Mouse (Mus musculus) urinary bladder, postnatal 10 days (tissue): ENCODE measurements around the gene Aak1.
A peak's percentile ranks its signal among the peaks of the same experiment; 100 is the strongest.
"Not testable (repeated sequence)": the region's sequence is repeated elsewhere in the genome, so short reads cannot be mapped to it uniquely, and the experiment has no call there.

ENCODE experiments used
- DNase-seq: peaks from one replicate; pipeline ENCODE4 v3.0.0; 2022; ENCODE audit warnings: low spot score

The Aak1 gene

DNA sequence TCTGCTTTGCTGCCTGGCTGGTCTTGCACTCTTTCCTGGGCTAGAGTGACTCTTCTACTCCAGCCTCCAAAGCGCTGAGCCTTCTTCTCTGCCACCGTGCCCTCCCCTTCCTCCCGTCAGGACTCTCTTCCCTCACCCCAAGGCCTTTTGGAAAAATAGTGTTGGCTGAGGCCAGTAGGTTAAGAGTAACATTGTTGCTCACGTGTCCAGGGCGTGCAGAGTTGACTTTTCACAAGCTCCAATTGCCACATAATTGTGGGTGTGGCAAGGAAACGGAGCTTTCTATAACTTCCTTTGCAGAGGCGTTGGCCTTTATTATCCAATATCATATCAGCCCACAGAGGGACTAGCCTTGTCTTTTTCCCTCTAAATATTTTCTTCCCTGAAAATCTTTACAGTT lies 177.7 kb downstream of the Aak1 start:
- no peak for DNase-seq

DNA sequence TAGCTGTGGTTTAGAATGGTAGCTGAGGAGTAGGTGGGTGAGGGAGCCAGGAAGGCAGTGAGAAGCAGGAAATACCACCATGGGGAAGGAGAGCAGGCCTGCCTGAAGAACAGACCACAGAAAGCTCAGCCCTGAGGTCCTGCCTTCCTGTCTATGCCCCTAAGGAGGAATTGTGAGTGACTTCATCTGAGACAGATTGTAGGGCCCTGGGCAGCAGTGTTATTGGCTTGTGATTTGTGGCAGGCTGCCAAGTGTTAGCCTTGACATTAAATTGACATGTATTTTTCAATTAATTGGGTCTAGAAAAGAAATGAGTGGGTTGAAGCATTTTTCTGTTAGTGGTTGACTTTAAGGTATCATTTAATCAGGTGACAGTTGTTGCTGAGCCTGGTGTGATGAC lies 179.6 kb downstream of the Aak1 start:
- DNase-seq: no peak

DNA sequence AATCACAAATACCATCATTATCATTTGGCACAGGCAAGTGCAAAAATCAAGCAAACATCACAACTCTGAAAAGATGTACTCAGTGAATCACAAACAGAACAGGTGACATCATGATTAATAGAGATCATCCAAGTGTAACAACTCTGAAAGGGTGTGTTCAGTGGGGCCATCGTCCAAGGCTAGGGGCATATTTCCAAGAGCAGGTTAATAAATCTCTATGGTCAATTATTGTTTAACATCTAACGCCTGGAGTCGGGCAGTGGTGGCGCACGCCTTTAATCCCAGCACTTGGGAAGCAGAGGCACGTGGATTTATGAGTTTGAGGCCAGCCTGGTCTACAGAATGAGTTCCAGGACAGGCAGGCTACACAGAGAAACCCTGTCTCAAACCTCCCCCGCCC lies 182.0 kb downstream of the Aak1 start:
- not testable (repeated sequence) for DNase-seq

DNA sequence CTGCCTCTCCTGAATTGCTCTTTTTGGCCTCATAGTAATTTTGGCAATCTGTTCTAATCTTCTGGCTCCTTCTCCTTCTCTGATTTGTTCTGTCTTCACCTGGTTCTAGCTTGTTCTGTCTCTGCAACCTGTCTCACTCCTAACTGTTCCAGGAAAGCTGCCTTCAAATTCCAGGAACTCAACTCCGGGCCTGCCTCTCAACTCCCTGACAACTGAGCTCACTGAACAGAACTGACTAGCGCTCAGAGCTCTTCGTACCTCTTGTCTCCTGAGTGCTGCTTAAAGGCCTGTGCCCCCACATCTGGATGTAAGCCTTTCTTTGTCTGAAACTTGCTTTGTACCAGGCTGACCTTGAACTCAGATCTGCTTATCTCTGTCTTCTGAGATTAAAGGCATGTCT lies 183.1 kb downstream of the Aak1 start:
- DNase-seq: no peak

DNA sequence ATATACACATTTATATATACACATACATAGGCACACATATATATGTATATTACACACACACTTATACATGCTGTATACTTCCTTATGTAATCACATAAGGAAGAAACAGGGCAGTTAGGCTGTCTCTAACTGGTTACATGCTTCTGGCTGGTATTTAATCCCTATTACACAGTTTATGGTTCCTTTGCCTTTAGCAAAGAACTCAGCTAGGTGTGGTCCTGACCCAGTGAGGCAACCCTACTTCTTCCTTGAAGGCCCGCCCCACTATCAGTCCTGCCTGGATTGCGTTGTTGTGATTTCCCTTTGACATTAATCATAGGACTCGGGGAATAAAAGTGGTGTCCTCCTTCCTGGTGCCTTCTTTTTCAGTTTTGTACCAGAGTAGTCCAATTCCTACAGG lies 185.1 kb downstream of the Aak1 start:
- DNase-seq: no peak

DNA sequence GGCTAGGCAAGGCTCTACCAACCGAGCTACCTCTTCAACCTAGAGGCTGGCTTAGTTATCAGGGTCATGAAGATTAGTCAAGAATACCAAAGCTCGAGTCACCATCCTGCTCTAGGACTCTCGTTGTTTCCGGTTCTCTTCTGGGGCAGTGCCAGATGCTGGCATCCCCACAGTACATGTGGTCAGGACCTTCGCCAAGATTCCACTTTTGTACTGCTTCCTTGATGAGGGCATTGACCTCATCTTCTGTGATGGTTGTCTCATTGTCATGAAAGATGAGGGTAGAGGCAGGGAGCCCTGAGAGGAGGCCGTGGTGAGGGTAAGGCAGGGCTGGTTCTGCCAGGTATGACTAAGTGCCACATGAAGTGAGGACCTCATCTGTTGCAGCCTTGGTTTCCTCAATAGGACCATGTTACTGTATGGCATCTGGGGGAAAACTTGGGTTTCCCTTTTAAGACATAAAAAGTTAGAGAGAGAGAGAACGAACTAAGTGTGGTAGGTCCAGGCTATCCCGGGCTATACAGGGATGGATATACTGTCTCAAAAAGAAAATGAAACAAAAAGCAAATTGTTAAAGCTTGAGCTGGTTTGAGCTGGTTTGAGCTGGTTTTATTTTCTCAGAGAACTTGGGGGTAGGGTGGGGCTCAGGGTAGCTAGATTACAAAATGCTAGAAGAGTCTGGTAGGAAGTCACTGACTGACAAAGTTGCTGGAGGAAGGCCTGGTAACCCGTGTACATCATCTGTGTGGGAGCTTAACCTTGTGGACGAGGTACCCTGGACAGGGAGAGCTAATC lies 188.7 kb downstream of the Aak1 start:
- no peak for DNase-seq

DNA sequence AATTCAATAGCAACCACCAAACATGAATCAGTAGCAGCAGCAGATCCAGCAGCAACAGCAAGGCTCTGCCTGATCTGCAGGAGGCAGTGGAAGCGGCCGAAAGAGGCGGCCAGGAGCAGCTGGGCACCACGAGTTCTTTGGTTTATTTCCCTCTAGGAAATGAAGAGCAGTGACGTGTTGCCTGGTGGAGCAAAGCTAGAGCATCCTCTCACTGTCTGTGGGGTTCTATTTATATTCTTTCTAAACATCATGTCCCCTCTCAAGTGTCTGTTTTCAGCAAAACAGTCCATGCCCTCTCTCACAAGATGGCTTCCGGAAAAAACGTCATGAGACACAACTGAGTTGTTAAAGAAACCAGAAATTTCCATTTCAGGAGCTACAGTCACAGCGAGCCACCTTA lies 189.8 kb downstream of the Aak1 start:
- DNase-seq: no peak

DNA sequence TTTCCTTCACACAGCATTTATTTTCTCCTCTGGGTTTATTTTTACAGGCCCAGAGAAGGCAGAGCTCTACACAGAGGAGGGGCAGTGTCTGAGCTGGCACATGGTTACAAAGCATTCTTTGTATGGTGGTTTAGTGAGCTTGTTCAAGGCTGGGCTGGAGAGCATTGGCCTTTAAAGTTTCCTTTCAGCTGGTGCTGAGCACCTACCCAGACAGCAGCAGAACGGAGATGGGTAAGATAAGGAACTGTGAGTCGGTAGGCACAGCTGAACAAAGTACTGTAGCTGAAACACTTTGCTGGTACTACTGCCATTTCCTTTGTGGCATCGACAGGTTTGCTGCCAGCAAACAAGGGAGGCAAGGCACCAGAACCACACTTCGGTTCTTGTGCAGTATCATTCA lies 191.7 kb downstream of the Aak1 start:
- no peak for DNase-seq

DNA sequence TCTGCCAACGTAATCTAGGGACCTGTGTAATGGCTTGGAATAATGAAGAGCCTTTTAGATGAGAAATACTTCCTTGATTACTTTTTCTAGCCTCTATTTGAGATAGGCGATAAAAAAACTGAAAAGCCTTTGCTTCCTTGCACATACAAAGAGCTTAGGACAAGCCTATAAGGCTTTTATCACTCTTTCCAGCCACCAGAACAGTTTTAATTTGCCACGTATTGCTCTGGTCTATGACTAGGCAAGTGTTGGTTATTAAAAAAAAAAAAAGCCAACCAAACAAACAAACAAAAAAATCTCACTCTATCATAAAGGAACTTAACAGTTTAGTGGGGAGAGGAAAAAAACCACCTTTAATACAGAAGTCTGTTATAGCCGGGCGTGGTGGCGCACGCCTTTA lies 192.1 kb downstream of the Aak1 start:
- DNase-seq: no peak

DNA sequence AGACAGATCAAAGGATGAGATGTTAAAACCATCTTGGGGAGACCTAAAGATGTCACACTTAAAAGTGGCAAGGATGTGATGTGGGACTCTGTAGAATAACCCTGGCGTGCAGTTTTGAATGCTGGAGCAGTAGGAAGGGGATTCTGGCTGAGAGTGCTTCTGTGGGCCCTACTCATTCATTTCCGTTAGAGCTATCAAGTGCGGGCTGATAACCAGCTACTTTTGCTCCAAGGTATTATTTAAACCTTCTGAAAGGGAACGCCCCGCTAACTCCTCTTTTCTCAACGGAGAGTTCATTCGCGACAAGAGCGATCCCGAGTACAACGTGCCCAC lies 192.7 kb downstream of the Aak1 start:
- DNase-seq: no peak

DNA sequence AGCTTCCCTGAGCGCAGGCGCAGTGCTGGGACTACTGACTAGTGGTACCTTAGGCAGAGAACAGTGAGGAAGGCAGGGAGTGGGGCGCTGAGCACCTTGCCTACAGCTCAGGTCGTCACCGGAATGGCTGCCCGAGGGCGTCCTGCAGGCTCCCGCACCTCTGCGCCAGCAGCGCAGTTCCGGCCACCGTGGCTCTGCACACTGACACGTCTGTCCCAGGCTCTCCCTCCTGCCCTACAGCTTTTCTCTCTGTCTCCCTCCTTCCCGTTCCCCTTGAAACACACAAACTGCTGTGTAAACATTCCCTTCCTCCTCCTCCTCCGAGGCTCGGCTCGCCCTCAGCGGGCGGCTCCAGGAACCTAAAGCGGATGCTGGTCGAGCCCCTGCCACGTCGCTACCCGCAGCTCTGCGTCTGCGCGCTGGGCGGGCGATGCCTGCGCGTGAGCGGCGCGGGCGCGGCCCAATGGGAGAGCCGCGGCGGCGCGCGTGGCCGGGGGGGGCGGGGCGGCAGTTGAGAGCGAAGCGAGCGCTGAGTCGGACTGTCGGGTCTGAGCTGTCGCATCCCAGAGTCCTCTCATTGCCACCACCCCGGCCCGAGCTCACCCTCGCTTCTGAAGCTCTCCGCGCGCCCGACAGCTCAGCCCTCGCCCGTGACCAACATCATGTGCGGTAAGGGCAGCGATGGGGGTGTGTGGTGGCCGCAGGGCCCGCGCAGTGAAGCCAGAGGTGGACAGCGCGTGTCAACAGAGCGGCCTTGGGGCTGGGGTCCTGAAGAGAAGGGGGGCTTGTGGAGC lies 193.2 kb downstream of the Aak1 start, which contains the start of gene Gfpt1:
Gene Gfpt1, plus strand, starts transcription at position 510 of the 794 bp plus-strand sequence.
- peak; percentile 83 for DNase-seq

DNA sequence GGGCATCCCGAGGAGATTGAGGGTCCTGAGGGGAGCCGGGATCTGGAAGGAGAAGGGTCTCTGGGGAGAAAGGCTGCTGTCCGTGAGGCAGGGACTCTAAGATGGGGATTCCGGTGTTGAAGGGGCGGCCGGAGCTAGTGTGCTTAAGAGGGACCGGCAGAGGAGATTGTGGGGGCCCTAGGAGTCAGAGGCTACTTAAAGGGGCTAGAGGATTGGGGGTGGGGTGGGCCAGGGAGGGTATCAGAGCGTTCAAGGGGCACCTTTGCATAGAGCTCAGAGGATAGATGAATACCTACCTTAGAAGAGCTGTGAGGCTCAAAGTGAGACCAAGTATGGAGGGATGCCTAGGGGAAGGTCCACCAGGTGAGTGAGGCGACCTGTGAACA lies 193.8 kb downstream of the Aak1 start:
- DNase-seq: no peak

DNA sequence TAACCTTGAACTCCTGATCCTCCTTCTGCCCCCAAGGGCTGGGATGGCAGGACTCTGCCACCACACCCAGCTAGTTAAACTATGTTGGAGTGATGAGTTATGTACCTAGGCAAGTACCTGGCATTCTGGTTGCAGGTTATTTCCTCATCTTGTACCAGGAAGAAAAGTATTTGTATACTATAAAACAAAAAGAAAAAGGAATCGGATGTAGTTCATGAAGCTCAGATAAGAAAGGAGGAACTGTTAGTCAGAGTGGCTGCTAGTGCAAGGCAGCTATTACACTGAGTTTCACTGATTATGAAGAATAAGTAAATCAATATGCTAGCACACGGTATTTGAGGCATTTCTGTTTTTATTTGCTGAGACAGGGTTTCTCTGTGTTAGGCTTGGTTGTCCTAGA lies 195.6 kb downstream of the Aak1 start:
- no peak for DNase-seq

DNA sequence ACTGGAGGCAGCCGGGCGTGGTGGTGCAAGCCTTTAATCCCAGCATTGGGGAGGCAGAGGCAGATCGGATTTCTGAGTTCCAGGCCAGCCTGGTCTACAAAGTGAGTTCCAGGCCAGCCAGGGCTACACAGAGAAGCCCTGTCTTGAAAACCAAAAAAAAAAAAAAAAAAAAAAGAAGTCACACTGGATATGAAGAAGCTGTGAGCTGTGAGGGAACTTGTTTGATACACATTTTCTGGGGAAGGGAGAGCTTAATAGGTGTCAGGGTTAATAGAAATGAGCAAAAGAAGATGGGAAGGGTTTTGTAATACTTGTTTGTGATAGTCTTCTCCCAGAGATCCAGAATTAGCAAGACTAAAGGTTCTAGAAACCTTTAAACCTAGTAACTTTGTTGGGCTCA lies 196.2 kb downstream of the Aak1 start:
- no peak for DNase-seq

DNA sequence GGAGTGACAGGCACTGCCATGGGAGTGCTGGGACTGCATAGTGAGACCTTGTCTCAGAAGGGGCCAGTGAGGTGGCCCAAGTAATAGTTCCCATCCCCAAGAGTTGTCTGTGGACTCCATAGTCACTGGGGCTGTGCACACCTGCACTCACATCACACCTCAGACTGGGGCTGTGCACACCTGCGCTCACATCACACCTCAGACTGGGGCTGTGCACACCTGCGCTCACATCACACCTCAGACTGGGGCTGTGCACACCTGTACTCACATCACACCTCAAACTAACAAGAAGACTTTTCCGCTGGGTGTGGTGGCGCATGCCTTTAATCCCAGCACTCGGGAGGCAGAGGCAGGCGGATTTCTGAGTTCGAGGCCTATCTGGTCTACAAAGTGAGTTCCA lies 199.4 kb downstream of the Aak1 start:
- not testable (repeated sequence) for DNase-seq

DNA sequence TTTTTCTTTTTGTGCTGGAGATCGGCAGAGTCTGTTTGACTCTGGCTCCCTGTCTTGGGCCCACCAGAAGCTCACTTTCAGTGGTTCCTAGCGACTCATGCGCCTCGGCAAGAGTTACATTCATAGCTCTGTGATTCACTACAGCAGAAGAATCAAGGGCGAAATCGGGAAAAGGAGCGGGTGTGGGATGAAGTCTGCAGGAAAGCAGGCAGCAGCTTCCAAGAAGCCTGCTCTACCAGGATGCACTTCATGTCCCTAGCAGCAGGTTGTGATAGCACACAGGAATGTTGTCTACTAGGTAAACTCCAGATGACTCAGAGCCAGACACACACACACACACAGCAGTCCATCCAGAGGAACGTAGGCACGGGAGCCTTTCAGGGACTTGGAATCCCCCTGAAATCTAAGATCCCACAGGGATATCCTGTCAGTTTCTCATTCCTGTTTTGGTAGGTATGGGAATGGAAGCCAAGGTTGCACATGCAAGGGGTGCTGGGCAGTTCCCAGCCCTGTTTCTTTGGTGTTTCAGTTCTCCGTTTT lies 202.6 kb downstream of the Aak1 start:
- DNase-seq: no peak
